Mouse (Mus musculus) heart, postnatal 25 days (tissue): ENCODE measurements around the gene Tmem116. TPM values are rescaled to one million over a fixed set of nuclear protein-coding genes. Genes with fewer than 3 reads are reported as not detected.

Source experiments
- total RNA-seq, 2 experiments: library from RNA; stranded (reverse); gene quantifications; 2 replicates each; pipeline ENCODE4 v1.2.3; 2021

Tmem116 gene
- total RNA-seq, 2 experiments from 2014 or later, result 8.2 to 10.1 TPM

Other genes with a start within 250 kb of the Tmem116 start
- 100 to 1,000 TPM; 521 to 551 TPM for gene Rpl6, start 247.4 kb upstream of the Tmem116 start, total RNA-seq
- 10 to 100 TPM; 19.3 to 23.0 TPM for gene Hectd4, start 231.7 kb upstream of the Tmem116 start, total RNA-seq
- 10 to 100 TPM; 48.1 to 51.3 TPM for gene Trafd1, start 66.3 kb upstream of the Tmem116 start, total RNA-seq
- 10 to 100 TPM; 19.9 TPM for gene Naa25, start 54.0 kb upstream of the Tmem116 start, total RNA-seq
- gene Erp29, start 613 bp downstream of the Tmem116 start, total RNA-seq, result 10 to 100 TPM; 83.2 to 84.7 TPM
- gene Adam1b, start 51.5 kb downstream of the Tmem116 start, total RNA-seq, result not detected
- 1 to 10 TPM; 1.8 to 2.4 TPM for gene Adam1a, start 93.6 kb downstream of the Tmem116 start, total RNA-seq
- not detected for gene Gm42878, start 93.6 kb downstream of the Tmem116 start, total RNA-seq
- gene Mapkapk5, start 94.0 kb downstream of the Tmem116 start, total RNA-seq, result 10 to 100 TPM; 70.2 to 77.1 TPM
- gene Aldh2, start 141.9 kb downstream of the Tmem116 start, total RNA-seq, result 100 to 1,000 TPM; 247 TPM
- 10 to 100 TPM; 54.1 to 60.7 TPM for gene Acad12, start 167.0 kb downstream of the Tmem116 start, total RNA-seq
- 10 to 100 TPM; 18.6 to 21.7 TPM for gene Acad10, start 208.6 kb downstream of the Tmem116 start, total RNA-seq
- 10 to 100 TPM; 26.7 to 27.0 TPM for gene Brap, start 208.7 kb downstream of the Tmem116 start, total RNA-seq